Mouse (Mus musculus): ENCODE measurements around the gene Krtap28-10. TPM values are rescaled to one million over a fixed set of nuclear protein-coding genes. Genes with fewer than 3 reads are reported as not detected.
"Not testable (repeated sequence)": the region's sequence is repeated elsewhere in the genome, so short reads cannot be mapped to it uniquely, and the experiment has no call there.

The Krtap28-10 gene
- polyA plus RNA-seq, 2 experiments from 2014 or later, result not detected

DNA sequence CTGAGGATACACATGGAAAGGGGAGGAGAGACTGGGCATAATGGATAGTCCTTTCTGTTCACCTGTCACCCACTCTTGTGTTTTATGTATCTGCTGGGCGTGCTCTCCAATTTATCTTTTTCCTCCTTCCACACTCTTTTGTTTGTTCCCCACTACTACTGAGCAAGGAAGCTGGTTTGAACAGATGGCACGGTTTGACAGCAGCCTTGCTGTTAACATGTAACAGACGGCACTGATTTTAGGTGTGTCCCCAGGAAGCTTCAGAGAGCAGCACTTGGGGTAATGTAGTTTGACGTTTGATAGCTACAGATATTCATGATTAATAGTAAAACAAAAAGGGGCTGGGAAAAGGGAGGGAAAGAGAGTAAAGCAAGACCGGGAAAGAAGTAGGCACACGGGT lies 34.8 kb downstream of the Krtap28-10 start:
- no peak for ATAC-seq

DNA sequence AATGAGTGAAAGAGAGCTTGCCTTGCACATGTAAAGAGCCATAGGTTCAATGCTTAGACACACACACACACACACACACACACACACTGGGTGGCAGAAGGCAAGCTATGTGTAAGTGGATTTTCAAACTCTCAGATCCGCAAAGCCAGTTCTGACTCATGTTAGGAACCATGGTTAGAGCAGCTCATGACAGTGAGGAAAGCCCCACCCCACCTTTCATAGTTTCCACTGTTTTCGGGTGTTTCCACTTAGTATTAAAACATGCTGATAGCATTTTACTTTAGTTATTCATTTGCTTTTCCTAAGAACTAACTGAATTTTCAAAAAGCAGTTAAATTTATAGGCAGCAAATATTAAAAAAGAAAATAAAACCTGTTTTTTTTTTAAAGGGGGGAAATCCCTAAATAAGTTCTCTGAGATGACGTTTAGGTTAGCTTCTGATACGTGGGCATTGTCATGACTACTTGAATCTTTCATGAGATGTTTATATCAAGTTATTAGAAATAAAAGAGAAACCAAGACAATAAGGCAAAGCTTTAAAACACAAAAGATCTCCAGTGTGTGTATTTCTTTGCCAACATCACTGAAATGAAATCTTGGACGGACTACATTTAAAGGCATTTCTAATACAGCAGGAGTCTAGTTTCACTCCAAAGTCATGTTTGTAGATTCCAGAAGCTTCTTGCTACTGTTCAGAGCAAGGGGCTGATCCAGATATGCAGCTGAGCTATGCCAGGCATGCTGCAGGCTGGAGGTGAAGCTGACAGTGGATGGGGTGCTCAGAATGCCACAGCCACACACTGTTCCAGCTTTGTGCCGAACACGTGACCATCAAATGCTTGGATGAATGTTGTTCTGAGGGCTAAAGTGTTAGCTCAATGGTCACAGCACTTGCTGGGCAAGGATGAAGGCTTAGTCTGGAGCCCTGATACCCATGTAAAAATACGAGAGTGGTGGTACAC lies 35.8 kb downstream of the Krtap28-10 start:
- ATAC-seq, result peak; percentile 93

DNA sequence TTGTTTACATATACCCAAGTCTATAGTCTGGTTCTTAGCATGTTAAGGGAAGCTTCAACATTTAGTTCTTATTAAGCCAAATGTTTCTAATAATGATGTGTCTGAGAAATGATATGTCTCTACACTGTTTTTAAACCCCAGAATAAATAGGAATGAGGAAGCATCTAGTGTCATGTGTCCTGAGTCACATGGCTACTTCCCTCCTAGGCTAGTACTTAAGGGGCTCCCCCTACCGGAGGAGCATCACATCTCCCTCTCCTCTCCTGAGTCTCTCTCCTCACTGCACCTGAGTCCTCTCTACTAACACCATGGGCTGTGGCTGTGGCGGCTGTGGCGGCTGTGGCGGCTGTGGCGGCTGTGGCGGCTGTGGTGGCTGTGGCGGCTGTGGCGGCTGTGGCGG lies 42.0 kb downstream of the Krtap28-10 start, which contains the start of gene Gm47959:
Gene Gm47959, plus strand, starts transcription at position 243 of the 400 bp plus-strand sequence.
- ATAC-seq, result not testable (repeated sequence)

DNA sequence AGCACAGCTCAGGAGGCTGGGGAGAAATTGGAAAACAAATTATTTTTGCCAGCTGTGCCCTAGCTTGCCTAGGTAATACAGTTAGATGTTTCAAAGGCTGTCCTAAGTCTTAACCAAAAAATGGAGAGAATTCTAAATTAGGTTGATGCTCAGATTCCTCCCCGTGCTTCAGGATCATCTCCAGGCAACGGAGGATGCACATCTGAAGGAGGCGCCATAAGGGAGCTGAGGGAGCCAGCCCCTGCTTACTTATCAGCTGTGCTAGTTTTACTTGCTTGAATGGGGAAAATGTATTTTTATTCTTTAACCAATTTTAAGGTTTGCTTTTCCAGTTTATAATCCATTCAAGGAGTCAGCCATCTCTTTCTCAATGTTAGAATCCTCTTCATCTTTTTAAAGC lies 48.3 kb downstream of the Krtap28-10 start:
- ATAC-seq, result no peak

DNA sequence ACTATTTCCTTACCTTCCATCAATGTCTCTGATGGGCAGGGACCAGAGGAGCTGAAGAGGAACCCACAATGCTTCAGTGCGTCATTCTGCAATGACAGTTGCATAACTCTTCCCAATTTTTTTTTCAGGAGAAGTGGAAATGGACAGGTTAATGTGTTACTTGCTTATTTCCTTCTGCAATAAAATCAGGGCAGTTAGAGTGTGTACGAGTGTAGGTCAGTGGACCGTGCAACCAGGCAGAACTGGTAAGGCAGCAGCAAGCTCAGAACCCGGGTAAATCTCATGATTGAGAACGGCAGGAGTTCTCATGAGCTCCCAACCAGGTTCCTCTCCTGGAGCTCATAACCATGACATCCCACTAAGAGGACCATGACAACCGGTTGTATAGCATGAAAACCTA lies 50.2 kb downstream of the Krtap28-10 start:
- no peak for ATAC-seq

DNA sequence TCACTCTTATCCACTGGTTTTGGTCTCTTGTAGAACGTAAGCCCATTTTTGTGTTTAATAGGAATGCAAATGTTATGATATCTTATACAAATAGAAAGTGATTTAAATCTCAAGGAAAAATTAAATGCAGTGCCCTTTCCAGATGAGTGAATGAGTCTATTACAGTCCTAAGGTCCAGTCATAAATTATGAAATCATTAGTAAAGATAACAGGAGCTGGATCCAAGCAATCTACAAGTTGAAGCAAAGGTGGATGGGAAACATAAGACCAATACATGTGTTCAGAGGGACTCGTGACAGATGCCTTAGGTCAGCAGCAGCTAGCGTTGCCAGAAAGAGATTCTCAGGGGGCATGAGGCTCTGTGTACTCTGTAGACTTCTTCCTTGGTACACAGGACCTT lies 50.7 kb downstream of the Krtap28-10 start:
- ATAC-seq, result no peak

Other genes with a start within 250 kb of the Krtap28-10 start
- 10 to 100 TPM; 37.1 to 42.3 TPM for gene Agfg1, start 203.0 kb downstream of the Krtap28-10 start, polyA plus RNA-seq (2017; shearing (Covaris generic))
- gene A030005L19Rik, start 129.2 kb downstream of the Krtap28-10 start, polyA plus RNA-seq (2017; shearing (Covaris generic)), result 1 to 10 TPM; 1.6 to 2.5 TPM
- not detected for gene A030014E15Rik, start 117.6 kb downstream of the Krtap28-10 start, polyA plus RNA-seq (2017; shearing (Covaris generic))
- not detected for gene Gm6217, start 111.1 kb downstream of the Krtap28-10 start, polyA plus RNA-seq (2017; shearing (Covaris generic))
- not detected for gene A030003K21Rik, start 99.1 kb downstream of the Krtap28-10 start, polyA plus RNA-seq (2017; shearing (Covaris generic))
- gene Gm7544, start 86.5 kb downstream of the Krtap28-10 start, polyA plus RNA-seq (2017; shearing (Covaris generic)), result not detected
- gene Gm47955, start 82.2 kb downstream of the Krtap28-10 start, polyA plus RNA-seq (2017; shearing (Covaris generic)), result not detected
- not detected for gene Gm47959, start 41.9 kb downstream of the Krtap28-10 start, polyA plus RNA-seq (2017; shearing (Covaris generic))
- gene Slc19a3, start 4.0 kb downstream of the Krtap28-10 start, polyA plus RNA-seq (2017; shearing (Covaris generic)), result not detected
- not detected for gene Gm47969, start 2.5 kb upstream of the Krtap28-10 start, polyA plus RNA-seq (2017; shearing (Covaris generic))
- gene A030005K14Rik, start 16.9 kb upstream of the Krtap28-10 start, polyA plus RNA-seq (2017; shearing (Covaris generic)), result not detected
- not detected for gene Krtap28-13, start 18.4 kb upstream of the Krtap28-10 start, polyA plus RNA-seq (2017; shearing (Covaris generic))
- 10 to 100 TPM in 1 of 2 experiments, 1 to 10 TPM in 1; 3.1 to 12.0 TPM for gene Ccl20, start 74.3 kb upstream of the Krtap28-10 start, polyA plus RNA-seq (2017; shearing (Covaris generic))
- under 1 TPM in 1 of 2 experiments, not detected in 1; 0.33 TPM for gene Daw1, start 117.3 kb upstream of the Krtap28-10 start, polyA plus RNA-seq (2017; shearing (Covaris generic))

Measured in activated CD4-positive, CD25-positive, alpha-beta regulatory T cell, adult 4 months (primary cell).